ENCODE assay signal across 20 mouse cellular contexts in genomic region chr4:130984416-130985182, GRCm38 (mm10). TPM values are rescaled to one million over a fixed set of nuclear protein-coding genes. Genes with fewer than 3 reads are reported as not detected.
DNase-seq lines count a peak whose midpoint lies in the region; ATAC-seq and TF ChIP-seq lines count a peak whose summit lies in the region.
"Had no signal": no experiment of that assay in that cellular context is flagged by ENCODE, and none has a peak within 500 bp of the region (broad histone marks: within the 10 kb centered on the region; RNA-seq: fewer than 3 reads in every experiment).

No protein-coding gene starts in this region.

- H3K4me2 ChIP-seq in embryonic facial prominence, embryonic 11.5 days (ENCODE audit: low read depth, low read length), result no peak overlapping the region
- peak overlapping the region; percentile 6; the same call in 1 of the 2 replicates for H3K4me2 ChIP-seq in forebrain, embryonic 14.5 days (ENCODE audit: low read length)
- no peak overlapping the region for H3K4me2 ChIP-seq in midbrain, embryonic 14.5 days (ENCODE audit: low read length)
- H3K4me2 ChIP-seq in heart, embryonic 12.5 days, result no peak overlapping the region
- H3K4me2 ChIP-seq: kidney, embryonic 15.5 days; liver, embryonic 11.5 days had no signal

- no peaks in the 10 kb centered on the region for H3K27me3 ChIP-seq in embryonic facial prominence, embryonic 11.5 days (ENCODE audit: control insufficient read depth, insufficient read depth, low read length)
- no peaks in the 10 kb centered on the region; the same call in 1 of the 2 replicates for H3K27me3 ChIP-seq in embryonic facial prominence, embryonic 10.5 days (replicated peaks; ENCODE audit: low read depth, poor library complexity, severe bottlenecking)
- H3K27me3 ChIP-seq in forebrain, embryonic 14.5 days (replicated peaks; ENCODE audit: control insufficient read depth, insufficient read depth, low read length), result no peaks in the 10 kb centered on the region
- no peaks in the 10 kb centered on the region for H3K27me3 ChIP-seq in midbrain, embryonic 14.5 days (ENCODE audit: control insufficient read depth, insufficient read depth, low read length)
- no peaks in the 10 kb centered on the region; the same call in 1 of the 2 replicates for H3K27me3 ChIP-seq in heart, embryonic 12.5 days (replicated peaks)
- H3K27me3 ChIP-seq: kidney, embryonic 15.5 days had no signal

- WGBS in embryonic facial prominence, embryonic 11.5 days, result 46% methylated on average over 17 of the region's 17 CpGs
- WGBS in embryonic facial prominence, embryonic 10.5 days, result 51% methylated on average over 17 of the region's 17 CpGs
- WGBS in forebrain, embryonic 14.5 days, result 23% methylated on average over 17 of the region's 17 CpGs
- 31% methylated on average over 17 of the region's 17 CpGs for WGBS in midbrain, embryonic 14.5 days
- WGBS in heart, embryonic 12.5 days, result 70% methylated on average over 17 of the region's 17 CpGs

- no peaks in the 10 kb centered on the region for H3K4me1 ChIP-seq in embryonic facial prominence, embryonic 11.5 days (ENCODE audit: control insufficient read depth, insufficient read depth, low read length)
- H3K4me1 ChIP-seq in embryonic facial prominence, embryonic 10.5 days, result peaks cover 14% of the 10 kb centered on the region
- H3K4me1 ChIP-seq in forebrain, embryonic 14.5 days (ENCODE audit: control insufficient read depth, insufficient read depth, low read length), result peaks cover 11% of the 10 kb centered on the region
- H3K4me1 ChIP-seq in midbrain, embryonic 14.5 days (ENCODE audit: control insufficient read depth, insufficient read depth, low read length), result 0 out of 2 replicates have a peak, but pooled peaks cover 8% of the 10 kb centered on the region
- H3K4me1 ChIP-seq in heart, embryonic 12.5 days (replicated peaks), result no peaks in the 10 kb centered on the region
- H3K4me1 ChIP-seq: kidney, embryonic 15.5 days had no signal

- H3K4me3 ChIP-seq in embryonic facial prominence, embryonic 11.5 days (ENCODE audit: low read depth, low read length), result no peak overlapping the region
- no peak overlapping the region for H3K4me3 ChIP-seq in embryonic facial prominence, embryonic 10.5 days
- no peak overlapping the region for H3K4me3 ChIP-seq in layer of hippocampus, adult 2 months
- no peak overlapping the region for H3K4me3 ChIP-seq in forebrain, embryonic 14.5 days (ENCODE audit: low read depth, low read length)
- no peak overlapping the region for H3K4me3 ChIP-seq in midbrain, embryonic 14.5 days (replicated peaks; ENCODE audit: low read depth, low read length)
- H3K4me3 ChIP-seq in heart, embryonic 12.5 days, result no peak overlapping the region
- H3K4me3 ChIP-seq: erythroblast, embryonic 14.5 days; heart, adult 2 months; kidney, embryonic 15.5 days had no signal

- DNase-seq in embryonic facial prominence, embryonic 11.5 days (ENCODE audit: low spot score), result peak; percentile 19
- DNase-seq in embryonic facial prominence, embryonic 10.5 days (ENCODE audit: low spot score), result no peak
- DNase-seq in layer of hippocampus, adult 2 months (ENCODE audit: low spot score in 2 of 2), result no peak
- DNase-seq in layer of hippocampus, adult 11-12 months (ENCODE audit: low spot score), result no peak
- peak; percentile 64 for DNase-seq in forebrain, embryonic 14.5 days (ENCODE audit: low spot score)
- DNase-seq in midbrain, embryonic 14.5 days, result peak; percentile 55
- no peak for DNase-seq in kidney, postnatal 10 days
- DNase-seq: heart, adult 2 months; heart, postnatal 10 days; left cerebral cortex, postnatal 4 days had no signal

- no peak overlapping the region for H3K27ac ChIP-seq in embryonic facial prominence, embryonic 11.5 days (replicated peaks; ENCODE audit: low read depth, low read length)
- H3K27ac ChIP-seq in embryonic facial prominence, embryonic 10.5 days (replicated peaks), result no peak overlapping the region; the same call in 1 of the 2 replicates
- peak overlapping the region; percentile 43; the same call in 1 of the 2 replicates for H3K27ac ChIP-seq in layer of hippocampus, adult 2 months
- peak overlapping the region; percentile 67 for H3K27ac ChIP-seq in forebrain, embryonic 14.5 days (ENCODE audit: low read depth, low read length)
- peak overlapping the region; percentile 61 for H3K27ac ChIP-seq in midbrain, embryonic 14.5 days (replicated peaks; ENCODE audit: low read depth, low read length)
- H3K27ac ChIP-seq in heart, embryonic 12.5 days (ENCODE audit: poor library complexity, severe bottlenecking), result no peak overlapping the region
- H3K27ac ChIP-seq: heart, adult 2 months; kidney, embryonic 15.5 days had no signal

- ATAC-seq in embryonic facial prominence, embryonic 11.5 days (replicated peaks; ENCODE audit: insufficient number of reproducible peaks, low FRiP score, low TSS enrichment, low read depth), result no peak
- ATAC-seq in forebrain, embryonic 14.5 days, result 0 out of 2 replicates have a peak, but pooled peaks have one; percentile 37
- no peak for ATAC-seq in midbrain, embryonic 14.5 days (ENCODE audit: low FRiP score, low TSS enrichment)
- ATAC-seq in heart, embryonic 12.5 days (ENCODE audit: insufficient number of reproducible peaks, low FRiP score), result no peak
- ATAC-seq: Patski had no signal

- no peak for TF ChIP-seq CTCF in layer of hippocampus, adult 2 months (conservative IDR thresholded peaks at IDR 0.05)

- H3K9me3 ChIP-seq in embryonic facial prominence, embryonic 11.5 days (replicated peaks; ENCODE audit: control insufficient read depth, low read length), result no peaks in the 10 kb centered on the region
- no peaks in the 10 kb centered on the region for H3K9me3 ChIP-seq in embryonic facial prominence, embryonic 10.5 days
- H3K9me3 ChIP-seq in forebrain, embryonic 14.5 days (replicated peaks; ENCODE audit: control insufficient read depth, low read length), result no peaks in the 10 kb centered on the region
- H3K9me3 ChIP-seq in midbrain, embryonic 14.5 days (ENCODE audit: control insufficient read depth, low read length), result no peaks in the 10 kb centered on the region
- H3K9me3 ChIP-seq in heart, embryonic 12.5 days (replicated peaks), result no peaks in the 10 kb centered on the region
- H3K9me3 ChIP-seq: kidney, embryonic 15.5 days had no signal

- H3K36me3 ChIP-seq in embryonic facial prominence, embryonic 11.5 days (replicated peaks; ENCODE audit: control insufficient read depth, insufficient read depth, low read depth, low read length), result no peaks in the 10 kb centered on the region
- no peaks in the 10 kb centered on the region for H3K36me3 ChIP-seq in embryonic facial prominence, embryonic 10.5 days (replicated peaks)
- H3K36me3 ChIP-seq in forebrain, embryonic 14.5 days (ENCODE audit: control insufficient read depth, insufficient read depth, low read length), result no peaks in the 10 kb centered on the region
- no peaks in the 10 kb centered on the region for H3K36me3 ChIP-seq in midbrain, embryonic 14.5 days (ENCODE audit: control insufficient read depth, insufficient read depth, low read length)
- H3K36me3 ChIP-seq in heart, embryonic 12.5 days, result no peaks in the 10 kb centered on the region
- H3K36me3 ChIP-seq: kidney, embryonic 15.5 days had no signal

- H3K9ac ChIP-seq in embryonic facial prominence, embryonic 11.5 days (replicated peaks; ENCODE audit: low read length), result no peak overlapping the region
- H3K9ac ChIP-seq in forebrain, embryonic 14.5 days (ENCODE audit: low read length), result peak overlapping the region; percentile 40
- no peak overlapping the region for H3K9ac ChIP-seq in midbrain, embryonic 14.5 days (replicated peaks; ENCODE audit: low read length)
- no peak overlapping the region for H3K9ac ChIP-seq in heart, embryonic 12.5 days
- H3K9ac ChIP-seq: kidney, embryonic 15.5 days had no signal

RNA-seq across cellular contexts. Expression of gene Matn1, which starts 40.4 kb away (rescaled TPM):
- polyA plus RNA-seq in embryonic facial prominence, embryonic 11.5 days (2014; fragmentation: Nextera tagmentation; extraction: Ambion mirVana), result 0.34 and 0.61 TPM in 2 replicates
- 0.11 TPM in 1 of 2 replicates, not detected in the other for polyA plus RNA-seq in embryonic facial prominence, embryonic 10.5 days (2016; fragmentation: Nextera tagmentation; extraction: Ambion mirVana)
- total RNA-seq in layer of hippocampus, adult 2 months (2021), result under 1 TPM; 0.41 to 0.64 TPM
- 0.09 and 0.10 TPM in 2 replicates for polyA plus RNA-seq in forebrain, embryonic 14.5 days (2014; fragmentation: Nextera tagmentation; extraction: Ambion mirVana)
- not detected in 2 replicates for polyA plus RNA-seq in midbrain, embryonic 14.5 days (2014; fragmentation: Nextera tagmentation; extraction: Ambion mirVana)
- 0.08 TPM in 1 of 2 replicates, not detected in the other for polyA plus RNA-seq in heart, embryonic 12.5 days (2016; fragmentation: Nextera tagmentation; extraction: Ambion mirVana)
- total RNA-seq: adrenal gland, postnatal 4 days; common myeloid progenitor, adult 5-6 weeks; gastrocnemius, adult 18-20 months; heart, adult 2 months; heart, postnatal 10 days; megakaryocyte progenitor cell, adult 5-6 weeks had no signal
- polyA plus RNA-seq: erythroblast, embryonic 14.5 days; intestine, embryonic 14.5 days; Patski had no signal

Comparison
In these comparisons a context has a peak if more than half of its experiments do, and no peak if none do; other contexts are left out.
1. DNase-seq: peak in embryonic facial prominence, embryonic 11.5 days (single experiment), forebrain, embryonic 14.5 days (single experiment) and midbrain, embryonic 14.5 days (single experiment); none in embryonic facial prominence, embryonic 10.5 days (single experiment), layer of hippocampus, adult 2 months (0 of 2), layer of hippocampus, adult 11-12 months (single experiment) and kidney, postnatal 10 days (single experiment).
2. H3K27ac ChIP-seq: peak in layer of hippocampus, adult 2 months (single experiment), forebrain, embryonic 14.5 days (single experiment) and midbrain, embryonic 14.5 days (single experiment); none in embryonic facial prominence, embryonic 11.5 days (single experiment), embryonic facial prominence, embryonic 10.5 days (single experiment) and heart, embryonic 12.5 days (single experiment).